Comparison of ENCODE assay signal across 8 mouse cellular contexts in genomic region chr11:101552476-101553300, GRCm38 (mm10). TPM values are rescaled to one million over a fixed set of nuclear protein-coding genes. Genes with fewer than 3 reads are reported as not detected.
A peak's percentile ranks its signal among the peaks of the same experiment; 100 is the strongest.
DNase-seq lines count a peak whose midpoint lies in the region; ATAC-seq and TF ChIP-seq lines count a peak whose summit lies in the region.

No protein-coding gene starts in this region.

- no peak for TF ChIP-seq EP300 in liver, embryonic 14.5 days (IDR thresholded peaks at IDR 0.05; ENCODE audit: low read depth)

- TF ChIP-seq CTCF in liver, embryonic 14.5 days (IDR thresholded peaks at IDR 0.05; ENCODE audit: low read depth) = peak; percentile 57

- peak; percentile 98 for ATAC-seq in heart, embryonic 15.5 days (replicated peaks; ENCODE audit: insufficient number of reproducible peaks, insufficient read depth, low FRiP score, low read depth)
- ATAC-seq in liver, embryonic 14.5 days (ENCODE audit: insufficient read depth) = peak; percentile 91
- peak; percentile 99 for ATAC-seq in neural tube, embryonic 13.5 days (ENCODE audit: low read depth)

- no peaks in the 10 kb centered on the region for H3K27me3 ChIP-seq in heart, embryonic 15.5 days
- no peaks in the 10 kb centered on the region for H3K27me3 ChIP-seq in liver, embryonic 14.5 days (ENCODE audit: control insufficient read depth, insufficient read depth, low read length)
- no peaks in the 10 kb centered on the region for H3K27me3 ChIP-seq in neural tube, embryonic 13.5 days

- H3K27ac ChIP-seq in heart, embryonic 15.5 days = peak overlapping the region; percentile 92
- peak overlapping the region; percentile 83 for H3K27ac ChIP-seq in liver, embryonic 14.5 days
- peak overlapping the region; percentile 97 for H3K27ac ChIP-seq in neural tube, embryonic 13.5 days (replicated peaks)

- H3K36me3 ChIP-seq in heart, embryonic 15.5 days = peaks cover 9% of the 10 kb centered on the region; the same call in 1 of the 2 replicates
- peaks cover 33% of the 10 kb centered on the region for H3K36me3 ChIP-seq in liver, embryonic 14.5 days (replicated peaks; ENCODE audit: control insufficient read depth, insufficient read depth, low read depth)
- peaks cover 17% of the 10 kb centered on the region for H3K36me3 ChIP-seq in neural tube, embryonic 13.5 days

- peak; percentile 95 for DNase-seq in CD8-positive naive resting alpha-beta T cell, adult 2 months (ENCODE audit: low read depth in 2 of 2, low spot score in 2 of 2)
- DNase-seq in c-Kit-negative CD71-positive TER-119-positive erythroid progenitor cells, embryonic 14.5 days (ENCODE audit: low read depth, low spot score) = peak; percentile 99
- DNase-seq in fibroblast of lung, adult 2 months (ENCODE audit: low read depth) = peak; percentile 100
- DNase-seq in kidney, postnatal 25 days = peak; percentile 97 to 99
- peak; percentile 99 to 100 (median 100) for DNase-seq in liver, embryonic 14.5 days (ENCODE audit: low read depth in 3 of 3, low spot score in 3 of 3)
- peak; percentile 92 for DNase-seq in testis, postnatal 10 days (ENCODE audit: low spot score)

- H3K4me3 ChIP-seq in heart, embryonic 15.5 days = peak overlapping the region; percentile 79
- peak overlapping the region; percentile 80 to 92 for H3K4me3 ChIP-seq in liver, embryonic 14.5 days (ENCODE audit: insufficient read depth in 1 of 2, low read depth in 2 of 2, low read length in 2 of 2)
- peak overlapping the region; percentile 82 for H3K4me3 ChIP-seq in neural tube, embryonic 13.5 days

- H3K4me1 ChIP-seq in heart, embryonic 15.5 days (replicated peaks) = peaks cover 24% of the 10 kb centered on the region
- peaks cover 8 to 11% of the 10 kb centered on the region in 2 experiments for H3K4me1 ChIP-seq in liver, embryonic 14.5 days (replicated peaks; ENCODE audit: control insufficient read depth in 2 of 2, insufficient read depth in 2 of 2, low read length in 1 of 2)
- peaks cover 45% of the 10 kb centered on the region for H3K4me1 ChIP-seq in neural tube, embryonic 13.5 days (replicated peaks)

- no peaks in the 10 kb centered on the region for H3K9me3 ChIP-seq in heart, embryonic 15.5 days (replicated peaks)
- no peaks in the 10 kb centered on the region for H3K9me3 ChIP-seq in liver, embryonic 14.5 days (ENCODE audit: control insufficient read depth, low read length)
- no peaks in the 10 kb centered on the region for H3K9me3 ChIP-seq in neural tube, embryonic 13.5 days

- peak overlapping the region; percentile 79 for H3K4me2 ChIP-seq in heart, embryonic 15.5 days
- peak overlapping the region; percentile 91 for H3K4me2 ChIP-seq in liver, embryonic 14.5 days (ENCODE audit: low read depth)
- H3K4me2 ChIP-seq in neural tube, embryonic 13.5 days = peak overlapping the region; percentile 86

- WGBS in heart, embryonic 15.5 days = under 1% methylated on average over 37 of the region's 37 CpGs
- WGBS in liver, embryonic 14.5 days (ENCODE audit: insufficient replicate concordance) = under 1% methylated on average over 37 of the region's 37 CpGs
- WGBS in neural tube, embryonic 13.5 days = under 1% methylated on average over 37 of the region's 37 CpGs

- peak overlapping the region; percentile 74 for H3K9ac ChIP-seq in heart, embryonic 15.5 days
- peak overlapping the region; percentile 95 for H3K9ac ChIP-seq in liver, embryonic 14.5 days (replicated peaks)
- H3K9ac ChIP-seq in neural tube, embryonic 13.5 days = peak overlapping the region; percentile 87

RNA-seq across cellular contexts. Expression of gene Nbr1, which starts 0.7 kb away (rescaled TPM):
- 58.5 and 60.6 TPM in 2 replicates for polyA plus RNA-seq in heart, embryonic 15.5 days (2015; fragmentation: Nextera tagmentation; extraction: Ambion mirVana)
- 20.0 and 24.9 TPM in 2 replicates for polyA plus RNA-seq in liver, embryonic 14.5 days (2012; rRNA removed)
- polyA plus RNA-seq in liver, embryonic 14.5 days (2014; fragmentation: Nextera tagmentation; extraction: Ambion mirVana) = 28.9 and 33.8 TPM in 2 replicates
- 99.4 and 107 TPM in 2 replicates for polyA plus RNA-seq in neural tube, embryonic 13.5 days (2015; fragmentation: Nextera tagmentation; extraction: Ambion mirVana)

RNA-seq across cellular contexts. Expression of gene Brca1, which starts 0.9 kb away (rescaled TPM):
- 6.6 TPM in 2 replicates for polyA plus RNA-seq in heart, embryonic 15.5 days (2015; fragmentation: Nextera tagmentation; extraction: Ambion mirVana)
- polyA plus RNA-seq in liver, embryonic 14.5 days (2012; rRNA removed) = 5.7 and 8.6 TPM in 2 replicates
- polyA plus RNA-seq in liver, embryonic 14.5 days (2014; fragmentation: Nextera tagmentation; extraction: Ambion mirVana) = 14.0 and 15.2 TPM in 2 replicates
- polyA plus RNA-seq in neural tube, embryonic 13.5 days (2015; fragmentation: Nextera tagmentation; extraction: Ambion mirVana) = 3.0 and 3.2 TPM in 2 replicates

RNA-seq across cellular contexts. Expression of gene Tmem106a, which starts 29.4 kb away (rescaled TPM):
- polyA plus RNA-seq in heart, embryonic 15.5 days (2015; fragmentation: Nextera tagmentation; extraction: Ambion mirVana) = 4.8 and 6.8 TPM in 2 replicates
- polyA plus RNA-seq in liver, embryonic 14.5 days (2012; rRNA removed) = 5.7 and 7.3 TPM in 2 replicates
- 5.4 and 7.5 TPM in 2 replicates for polyA plus RNA-seq in liver, embryonic 14.5 days (2014; fragmentation: Nextera tagmentation; extraction: Ambion mirVana)
- 3.5 and 4.9 TPM in 2 replicates for polyA plus RNA-seq in neural tube, embryonic 13.5 days (2015; fragmentation: Nextera tagmentation; extraction: Ambion mirVana)

RNA-seq across cellular contexts. Expression of gene Gm11634, which starts 46.4 kb away (rescaled TPM):
- polyA plus RNA-seq in heart, embryonic 15.5 days (2015; fragmentation: Nextera tagmentation; extraction: Ambion mirVana) = not detected in 2 replicates
- not detected in 2 replicates for polyA plus RNA-seq in liver, embryonic 14.5 days (2012; rRNA removed)
- not detected in 2 replicates for polyA plus RNA-seq in liver, embryonic 14.5 days (2014; fragmentation: Nextera tagmentation; extraction: Ambion mirVana)
- not detected in 2 replicates for polyA plus RNA-seq in neural tube, embryonic 13.5 days (2015; fragmentation: Nextera tagmentation; extraction: Ambion mirVana)

Comparison
In these comparisons a context has a peak if more than half of its experiments do, and no peak if none do; other contexts are left out.
1. Peak in every context shown above with its lines: DNase-seq, ATAC-seq, H3K4me3 ChIP-seq and H3K27ac ChIP-seq.